Mouse (Mus musculus) kidney, adult 18-20 months (tissue): ENCODE measurements around the gene Map3k15.

ENCODE experiments used
- DNase-seq: peaks from one replicate; pipeline ENCODE4 v3.0.0; 2021

The Map3k15 gene

DNA sequence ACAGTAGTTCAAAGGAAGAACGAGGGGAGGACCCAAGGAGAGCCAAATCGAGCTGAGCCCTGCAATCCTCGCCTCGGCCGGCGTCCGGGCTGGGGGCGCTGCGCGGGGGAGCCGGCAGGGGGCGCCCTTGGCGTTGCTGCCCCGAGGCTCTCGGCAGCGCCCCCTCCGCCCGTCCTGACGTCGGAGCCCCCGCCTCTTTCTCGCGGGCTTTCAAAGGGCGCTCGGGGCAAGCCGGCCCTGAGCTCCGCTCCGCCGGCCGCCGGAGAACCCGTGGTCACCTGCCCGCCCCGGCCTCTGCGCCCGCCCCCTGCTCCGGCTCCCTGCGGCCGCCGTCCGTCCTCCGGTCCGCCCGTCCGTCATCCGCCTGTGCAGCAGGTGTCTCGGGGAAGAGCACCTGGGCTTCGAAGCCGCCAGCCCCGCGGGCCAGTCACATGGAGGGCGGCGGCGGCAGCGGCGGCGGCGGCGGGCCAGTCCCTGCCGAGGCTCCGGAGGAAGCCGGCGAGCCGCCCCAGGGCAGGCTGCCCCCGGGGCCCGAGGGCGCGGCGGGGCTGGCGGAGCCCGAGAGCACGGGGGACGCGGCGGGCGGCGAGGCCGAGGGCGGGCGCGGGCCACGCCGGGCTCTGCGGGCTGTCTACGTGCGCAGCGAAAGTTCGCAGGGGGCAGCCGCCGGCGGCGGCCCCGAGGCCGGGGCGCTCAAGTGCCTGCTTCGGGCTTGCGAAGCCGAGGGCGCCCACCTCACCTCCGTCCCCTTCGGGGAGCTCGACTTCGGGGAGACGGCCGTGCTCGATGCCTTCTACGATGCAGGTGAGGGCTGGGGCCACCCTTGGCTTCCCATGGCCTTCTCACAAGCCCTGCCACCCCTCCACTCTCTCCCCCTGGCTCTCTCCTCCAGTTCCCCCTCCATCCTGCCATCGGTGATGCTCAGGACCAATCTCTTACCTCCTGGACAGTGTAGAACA is at the start of gene Map3k15:
Map3k15 (plus strand) TSS at position 432 of the 959 bp plus-strand sequence.
- DNase-seq, result peak; percentile 76

DNA sequence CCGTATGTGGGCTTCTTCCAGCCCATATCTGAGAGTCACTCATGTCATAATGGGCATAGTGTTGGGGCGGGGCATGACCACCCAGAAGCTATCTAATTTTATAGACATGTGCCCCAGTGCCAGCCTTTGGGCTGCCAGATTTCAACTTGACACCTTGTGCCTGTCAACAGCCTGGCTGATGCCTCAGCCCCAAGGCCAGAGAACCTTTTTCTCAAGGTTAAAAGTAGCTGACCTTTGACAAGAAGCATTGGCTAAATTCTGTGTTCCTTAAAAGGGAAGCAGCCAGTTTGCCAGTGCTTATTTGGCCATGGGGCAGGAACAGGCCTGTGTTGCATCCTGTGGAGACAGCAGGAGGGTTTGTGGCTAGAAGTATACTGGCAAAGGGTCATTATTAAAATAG is 45.7 kb upstream of the Map3k15 start:
- DNase-seq, result no peak

DNA sequence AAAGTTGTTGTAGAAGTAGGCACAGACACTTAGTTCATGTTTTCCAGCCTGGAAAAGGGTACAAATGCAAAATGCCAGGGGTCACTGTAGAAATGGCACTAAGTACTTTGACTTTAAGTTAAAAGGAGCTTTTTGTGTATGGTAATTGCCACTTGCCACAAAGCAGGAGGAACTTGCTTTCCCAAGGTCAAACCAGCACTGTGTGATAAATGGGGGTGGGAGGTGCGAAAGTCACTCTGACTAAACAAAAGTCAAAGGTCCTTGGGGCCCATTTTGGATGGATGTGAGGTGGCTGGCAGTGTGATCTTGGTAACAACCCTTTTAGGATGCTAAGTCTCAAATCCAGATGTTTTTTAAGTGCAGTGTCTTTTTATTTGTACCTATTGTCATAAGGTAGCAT is 44.6 kb upstream of the Map3k15 start:
- no peak for DNase-seq

DNA sequence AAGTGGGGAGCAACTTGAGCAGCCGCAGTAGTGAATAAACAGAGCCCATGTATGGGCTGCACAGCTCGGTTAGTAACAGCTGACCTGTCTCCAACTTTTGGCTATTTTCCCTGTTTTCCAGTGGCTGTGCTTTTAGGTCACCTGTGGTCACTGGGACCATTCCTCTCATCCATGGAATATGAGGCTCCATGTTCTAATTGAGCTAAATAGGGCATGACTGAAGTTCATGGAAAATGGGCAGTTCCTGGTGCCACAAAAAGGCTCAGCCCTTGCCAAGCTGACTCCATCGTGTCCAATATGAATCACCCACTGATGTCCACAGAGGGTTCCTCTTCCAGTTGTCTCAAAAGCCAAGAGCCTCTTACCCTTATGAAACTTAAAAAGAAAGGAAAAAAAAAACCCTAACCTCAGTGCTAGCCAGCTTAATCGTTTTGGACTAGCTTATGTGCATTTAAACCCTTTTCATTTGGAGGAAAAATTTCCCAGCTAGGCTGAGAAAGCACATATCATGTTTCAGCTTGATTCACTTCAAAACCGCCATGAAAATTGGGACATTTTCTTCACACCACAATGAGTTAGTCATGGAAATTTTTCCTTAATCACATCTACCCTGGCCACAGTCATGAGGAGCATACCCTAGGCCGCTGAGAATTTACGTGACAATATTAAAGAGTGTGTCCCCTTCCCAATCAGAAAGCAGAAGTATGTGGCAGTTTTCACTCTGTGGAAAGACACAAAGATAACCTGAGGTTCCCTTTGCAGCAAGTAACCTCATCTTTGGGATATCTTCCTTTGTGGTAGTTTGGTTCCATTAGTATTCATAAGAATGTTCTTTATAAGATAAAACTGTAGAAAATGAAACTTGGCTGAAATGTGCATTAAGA is 34.4 kb upstream of the Map3k15 start:
- no peak for DNase-seq

DNA sequence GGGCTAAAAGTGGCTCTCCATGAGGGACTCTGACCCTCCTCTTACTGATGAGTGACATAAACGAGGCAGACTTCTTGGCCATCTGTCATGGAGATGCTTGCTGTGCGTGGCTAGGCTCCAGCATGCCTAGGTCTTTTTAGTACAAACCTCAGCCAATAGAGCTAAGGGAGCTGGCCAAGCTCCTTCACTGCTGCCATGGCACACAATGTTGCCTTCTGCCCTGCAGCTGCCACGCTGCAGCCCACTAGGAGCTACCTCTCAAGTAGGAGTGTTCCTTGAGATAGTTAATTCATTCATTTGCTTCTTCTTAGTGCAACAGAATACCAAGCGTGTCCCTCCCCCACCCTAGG is 33.8 kb upstream of the Map3k15 start:
- no peak for DNase-seq

DNA sequence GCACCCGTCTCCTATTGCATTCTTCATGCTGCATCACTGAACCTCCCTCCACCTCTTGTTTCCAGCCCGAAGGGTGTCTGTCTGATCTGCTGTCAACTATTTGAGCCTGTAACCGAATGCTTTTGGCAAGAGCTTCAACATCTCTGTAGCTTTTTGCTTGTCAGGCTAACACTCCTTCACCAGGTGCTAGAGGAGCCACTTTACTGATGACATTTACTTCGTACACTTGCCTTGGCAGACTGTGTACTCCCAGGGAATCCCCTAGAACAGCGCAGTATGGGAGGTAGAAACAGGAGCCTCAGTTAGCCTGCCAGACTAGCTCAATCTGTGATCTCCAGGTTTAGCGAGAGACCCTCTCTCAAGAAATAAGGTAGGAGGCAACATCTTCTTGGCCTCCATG is 32.8 kb upstream of the Map3k15 start:
- DNase-seq, result no peak

DNA sequence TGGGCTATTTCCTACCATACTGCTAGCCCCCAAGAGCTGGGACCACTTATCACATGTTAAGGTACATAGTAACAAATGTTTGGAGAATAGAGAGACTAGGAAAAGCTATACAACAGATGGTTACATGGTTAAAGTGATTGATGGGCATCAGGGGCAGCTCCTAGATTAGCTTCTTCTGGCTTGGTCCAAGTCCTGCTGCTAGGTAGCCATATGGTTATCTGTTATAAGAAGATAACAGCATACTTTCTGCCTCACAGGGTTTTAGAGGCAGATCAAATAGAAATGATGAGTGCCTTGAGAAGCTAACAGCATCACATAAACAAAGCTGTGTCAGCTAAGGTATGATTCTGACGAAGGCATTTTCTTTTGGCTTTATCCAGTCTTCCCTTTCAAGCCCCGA is 26.8 kb upstream of the Map3k15 start:
- DNase-seq, result no peak

DNA sequence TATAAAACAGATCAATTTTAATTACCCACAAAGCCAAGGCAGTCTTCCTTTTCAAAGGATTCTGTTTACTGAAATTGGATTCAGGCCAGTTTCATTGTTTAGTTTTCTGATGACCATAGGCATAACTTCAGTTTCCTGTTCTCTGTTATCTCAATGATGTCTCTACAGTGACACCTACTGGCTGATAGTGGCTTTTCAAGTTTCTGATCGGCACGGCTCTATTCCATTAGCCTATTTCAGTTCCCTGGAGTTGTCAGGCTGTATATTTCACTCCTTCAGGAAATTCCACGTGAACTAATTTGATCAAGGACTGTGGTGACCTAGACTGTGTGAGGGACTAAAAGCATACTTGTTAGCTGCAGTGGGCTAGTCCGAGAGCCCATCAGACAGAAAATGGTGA is 25.0 kb upstream of the Map3k15 start:
- DNase-seq, result peak; percentile 50

DNA sequence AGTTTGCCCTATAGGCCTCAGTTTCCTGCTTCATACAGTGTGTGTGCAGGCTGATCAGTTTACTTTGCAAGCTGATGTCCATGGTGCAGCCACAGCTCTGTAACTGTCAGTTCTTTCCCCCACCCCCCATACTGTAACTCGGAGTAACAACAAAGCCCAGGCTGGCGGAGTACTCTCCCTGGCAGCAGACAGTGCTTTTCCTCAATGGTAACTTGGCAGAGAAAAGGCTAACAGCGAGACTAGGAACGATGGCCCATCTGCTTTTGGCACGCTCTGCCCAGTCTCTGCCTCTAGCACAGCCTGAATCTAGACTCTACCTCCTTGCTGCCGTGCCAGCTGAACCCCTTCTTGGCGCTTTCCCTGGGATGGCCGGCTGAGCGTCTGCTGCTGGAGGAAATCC is 24.3 kb upstream of the Map3k15 start:
- DNase-seq, result no peak

DNA sequence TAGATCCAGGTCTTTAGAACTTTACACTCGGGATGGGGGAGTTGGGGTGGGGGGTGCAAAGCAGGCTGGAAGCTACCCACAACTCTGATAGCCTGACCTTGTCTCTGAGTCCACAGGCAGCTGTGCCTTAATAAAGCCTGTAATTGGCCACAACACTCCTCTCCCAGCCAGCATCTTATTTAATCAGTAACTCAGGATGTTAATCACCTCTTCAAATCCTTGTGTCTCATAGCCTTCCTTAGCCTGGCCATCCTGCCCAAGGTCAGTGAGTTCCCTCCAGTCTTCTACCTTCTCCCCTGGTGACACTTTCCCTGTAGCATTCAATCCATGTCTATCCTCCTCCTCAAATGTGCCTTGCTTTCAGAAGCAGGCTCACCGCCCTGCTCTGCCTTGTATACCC is 19.2 kb upstream of the Map3k15 start:
- DNase-seq, result no peak

DNA sequence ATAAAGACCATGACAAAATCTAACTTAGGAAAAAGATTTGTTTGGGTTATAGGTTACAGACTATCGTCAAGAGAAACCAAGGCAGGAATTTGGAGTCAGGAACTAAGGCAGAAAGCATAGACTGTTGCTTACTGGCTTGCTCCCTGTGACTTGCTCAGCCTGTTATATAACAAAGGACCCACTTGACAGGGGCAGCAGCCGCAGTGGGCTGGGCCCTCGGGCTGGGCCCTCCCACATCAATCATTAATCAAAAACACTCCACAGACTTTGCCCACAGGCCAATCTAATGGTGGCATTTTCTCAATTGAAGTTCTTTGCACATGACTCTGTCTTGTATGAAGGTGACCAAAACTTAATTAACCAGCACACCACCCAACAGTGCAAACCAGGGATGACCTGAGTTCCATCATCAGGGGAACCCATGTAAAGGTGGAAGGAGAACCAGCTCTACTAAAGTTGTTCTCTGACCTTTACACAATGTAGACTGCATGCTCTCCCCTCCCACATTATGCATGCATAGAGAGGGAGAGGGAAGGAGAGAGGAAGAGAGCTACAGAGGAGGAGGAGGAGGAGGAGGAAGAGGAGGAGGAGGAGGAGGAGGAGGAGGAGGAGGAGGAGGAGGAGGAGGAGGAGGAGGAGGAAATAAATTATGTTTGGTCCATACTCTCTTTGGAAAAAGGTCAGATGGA is 17.0 kb upstream of the Map3k15 start:
- DNase-seq, result peak; percentile 26

DNA sequence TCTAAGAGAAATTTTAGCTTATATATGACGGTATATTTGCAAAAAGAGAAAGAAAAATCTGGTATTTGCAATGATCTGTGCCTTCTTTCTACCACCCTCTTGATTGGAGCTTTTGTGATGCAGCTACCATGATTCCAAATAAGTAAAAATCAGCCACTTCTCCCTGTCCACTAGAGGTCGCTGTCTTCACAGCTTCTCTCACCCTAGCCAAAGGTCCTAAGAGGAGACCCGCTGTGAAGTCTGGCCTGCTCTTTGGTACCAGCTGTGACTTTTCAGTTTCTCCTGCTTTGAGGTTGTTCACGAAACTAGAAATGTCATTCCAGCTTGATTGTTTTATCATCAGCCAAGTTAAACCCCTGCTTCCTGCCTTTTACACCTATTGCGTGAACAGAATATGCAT is 14.5 kb upstream of the Map3k15 start:
- peak; percentile 9 for DNase-seq

DNA sequence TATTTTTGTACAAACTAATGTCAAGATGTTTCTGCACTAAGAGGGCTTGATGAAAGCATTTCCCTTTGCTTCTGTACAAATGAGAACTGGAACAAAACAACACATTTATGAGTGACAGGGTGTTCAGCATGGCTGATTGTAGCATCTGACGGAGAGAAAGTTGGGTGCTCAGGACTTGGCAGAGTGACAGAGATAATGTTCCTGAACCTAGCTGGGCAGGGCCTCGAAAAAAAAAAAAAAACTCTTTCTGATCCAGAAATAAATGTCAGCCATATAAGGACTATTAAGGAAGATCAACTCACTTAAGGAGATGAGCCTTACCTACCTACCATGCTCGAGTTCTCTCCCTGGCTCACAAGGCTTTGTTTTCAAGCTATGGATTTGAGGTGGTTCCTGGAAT is 12.0 kb upstream of the Map3k15 start:
- DNase-seq, result no peak

DNA sequence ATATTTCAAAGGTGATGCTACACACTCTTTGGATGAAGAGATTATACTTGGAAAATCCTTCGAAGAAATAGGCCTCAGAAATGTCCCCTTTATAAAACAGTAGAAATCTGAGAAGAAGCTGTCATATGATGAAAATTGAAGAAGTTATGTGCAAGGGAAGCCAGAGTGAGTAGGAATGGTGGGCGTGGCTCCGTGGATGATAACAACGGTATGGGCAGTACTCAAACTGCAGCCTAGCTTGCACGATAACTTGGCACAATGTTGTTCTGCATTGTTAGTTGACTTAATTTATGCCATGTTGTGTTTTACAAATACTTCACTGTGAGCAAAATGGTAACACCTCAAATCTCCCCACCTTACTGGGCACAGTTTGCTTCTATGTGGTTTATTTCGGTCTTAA is 7.6 kb downstream of the Map3k15 start:
- DNase-seq, result no peak

DNA sequence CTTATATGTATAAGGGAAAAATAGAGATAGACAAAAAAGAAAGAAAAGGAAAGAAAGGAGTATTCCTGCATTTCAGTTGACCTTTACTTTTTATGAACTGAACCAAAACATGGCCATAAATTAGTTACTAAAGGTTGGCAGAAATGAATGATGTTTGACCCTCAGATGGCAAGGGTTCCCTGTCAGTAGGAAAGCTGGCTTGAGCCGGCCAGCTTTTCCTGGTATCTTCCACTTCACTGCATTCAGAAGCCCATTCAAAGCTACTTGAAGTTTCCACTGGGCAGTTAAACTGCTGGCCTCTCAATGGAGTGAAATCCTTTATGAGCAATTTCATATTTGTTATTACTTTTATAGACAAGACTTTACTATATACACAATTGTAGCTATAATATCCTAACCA is 65.1 kb downstream of the Map3k15 start:
- peak; percentile 7 for DNase-seq

DNA sequence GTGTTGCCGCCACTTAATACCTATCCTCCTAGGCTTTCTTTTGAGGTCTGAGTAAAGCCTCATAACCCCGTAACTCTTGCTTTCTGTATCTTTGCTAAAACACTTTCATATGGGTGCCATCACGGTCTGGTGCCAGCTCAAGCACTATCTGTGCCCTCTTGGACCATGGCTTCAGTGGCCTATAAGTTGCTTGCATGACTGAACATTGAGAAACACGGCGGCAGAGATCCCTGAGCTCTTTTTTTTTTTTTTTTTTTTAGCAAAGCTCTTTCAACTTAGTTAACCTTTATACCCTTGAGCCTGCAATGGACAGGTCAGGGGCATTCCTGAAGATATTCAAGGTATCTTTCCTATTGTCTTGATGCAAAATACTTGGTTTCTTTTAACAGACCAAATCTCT is 66.4 kb downstream of the Map3k15 start:
- peak; percentile 21 for DNase-seq

DNA sequence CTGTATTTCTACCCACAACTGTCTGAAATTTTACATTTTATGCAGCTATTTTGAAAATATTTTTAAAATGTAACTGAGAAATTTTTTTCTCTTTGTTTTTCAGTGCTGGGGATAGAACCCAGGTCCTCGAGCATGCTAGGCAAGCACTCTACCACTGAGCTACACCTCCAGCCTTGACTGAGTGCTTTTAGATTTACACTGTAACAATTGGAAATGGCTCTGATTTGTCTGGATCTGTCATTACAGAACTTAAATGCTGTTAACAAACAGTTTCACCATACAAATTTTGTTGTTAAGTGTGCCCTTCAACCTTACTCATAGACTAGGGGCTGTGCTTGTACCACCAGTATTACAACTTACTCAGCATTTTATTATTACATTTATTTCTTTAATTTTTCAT is 103.7 kb downstream of the Map3k15 start:
- no peak for DNase-seq

DNA sequence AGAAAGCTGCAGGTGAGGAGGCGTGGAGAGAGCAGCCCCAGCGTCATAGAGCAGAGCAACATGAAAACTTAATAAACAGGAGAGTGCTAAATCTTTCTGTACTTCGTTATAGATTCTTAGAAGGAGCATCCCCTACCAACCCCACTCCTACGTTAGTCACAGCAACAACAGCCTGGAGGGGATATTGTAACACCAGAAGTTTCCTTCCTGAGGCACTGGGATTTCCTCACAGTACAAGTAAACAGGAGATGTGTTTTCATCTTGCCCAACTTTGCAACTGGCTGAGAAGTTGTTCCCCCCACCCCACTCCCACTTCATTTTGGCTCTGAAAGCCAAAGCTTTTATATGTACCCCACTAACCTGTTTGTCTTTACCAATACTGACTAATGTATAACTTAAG is 119.6 kb downstream of the Map3k15 start:
- DNase-seq, result no peak

DNA sequence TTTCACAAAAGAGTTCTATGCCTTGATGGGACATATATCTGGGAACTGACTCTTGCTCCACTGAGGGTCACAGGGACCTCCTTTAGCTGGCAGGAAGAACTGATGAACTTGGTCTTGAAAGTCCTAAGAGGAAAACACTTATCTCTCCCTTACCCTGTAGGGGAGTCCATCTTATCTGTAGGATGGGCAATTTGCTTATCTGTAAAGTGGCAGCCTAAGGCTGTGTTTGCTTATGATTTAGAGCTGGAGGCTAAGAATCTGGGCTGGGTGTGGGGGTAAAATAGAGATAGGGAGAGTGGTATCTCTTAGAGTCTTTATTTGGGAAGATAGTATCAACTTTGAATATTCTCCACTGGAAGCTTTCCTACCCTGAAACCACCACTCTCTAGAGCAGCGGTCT is 125.5 kb downstream of the Map3k15 start:
- DNase-seq, result no peak

DNA sequence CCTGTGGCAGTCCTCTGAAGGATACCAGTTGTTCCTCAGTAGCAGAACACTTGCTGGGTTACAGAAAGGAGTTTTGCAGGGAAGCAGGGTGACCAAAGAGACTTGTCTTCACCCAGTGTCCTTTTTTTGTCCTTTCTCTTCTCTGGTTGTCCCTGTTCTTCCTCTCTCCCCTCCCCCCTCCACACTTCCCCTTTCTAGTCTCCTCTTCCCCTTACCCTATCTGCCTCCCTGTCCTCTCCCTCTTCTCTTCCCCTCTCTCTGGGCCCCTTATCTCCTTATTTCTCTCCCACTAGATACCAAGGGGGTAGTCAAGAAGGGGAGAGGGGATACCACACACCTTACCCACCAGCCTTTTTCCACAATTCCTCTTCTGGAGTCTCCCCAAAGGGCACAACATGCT is 127.8 kb downstream of the Map3k15 start:
- DNase-seq, result no peak

DNA sequence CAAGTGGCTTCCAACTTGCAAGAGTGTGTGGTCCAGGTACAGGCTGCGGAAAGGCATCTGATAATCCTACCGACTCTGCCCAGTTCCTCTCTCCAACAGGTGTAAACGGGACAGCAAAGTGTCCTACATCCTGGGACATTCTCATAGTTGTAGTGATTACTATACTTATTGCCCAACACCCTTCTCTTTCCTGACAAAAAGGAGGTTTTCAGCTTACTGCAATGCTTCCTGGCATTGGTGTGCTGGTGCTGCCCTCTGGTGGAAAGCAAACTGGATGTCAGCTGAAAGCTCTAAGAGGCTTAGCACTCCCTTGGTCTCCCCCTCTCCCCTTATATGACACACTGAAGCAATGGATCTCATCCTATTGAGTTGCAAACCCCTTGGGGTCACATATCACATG is 128.4 kb downstream of the Map3k15 start:
- peak; percentile 54 for DNase-seq

DNA sequence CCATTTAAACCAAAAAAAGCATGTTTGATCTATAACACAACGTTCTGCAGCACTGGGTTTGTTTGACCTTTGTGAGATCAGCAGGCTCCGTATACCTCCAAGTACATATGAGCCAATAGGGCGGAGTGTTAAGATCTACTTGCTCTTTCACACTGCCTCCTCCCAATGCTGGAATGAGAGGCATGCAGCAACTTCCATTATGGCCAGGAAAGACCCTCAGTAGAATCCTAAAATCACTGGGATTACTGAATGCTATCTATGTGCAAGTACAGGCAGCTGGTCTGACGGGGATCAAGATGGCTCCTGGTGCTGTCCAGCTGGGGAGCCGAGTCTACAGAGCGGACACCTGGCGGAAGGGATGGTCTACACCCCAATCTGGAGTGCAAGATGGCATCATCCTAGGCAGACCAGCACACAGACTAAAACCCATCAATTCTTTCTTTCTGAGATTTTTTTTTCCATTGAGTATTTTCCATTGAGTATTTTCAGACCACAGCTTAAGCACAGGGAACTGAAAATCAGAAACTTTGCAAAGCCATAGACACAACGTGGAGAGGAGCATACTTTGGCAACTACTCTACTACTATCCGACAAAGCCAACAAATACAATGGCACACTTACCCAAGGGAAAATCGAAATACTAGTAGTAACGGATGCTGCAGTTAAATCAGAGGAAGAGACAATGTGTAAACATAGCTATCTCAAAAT is 146.1 kb downstream of the Map3k15 start:
- no peak for DNase-seq

DNA sequence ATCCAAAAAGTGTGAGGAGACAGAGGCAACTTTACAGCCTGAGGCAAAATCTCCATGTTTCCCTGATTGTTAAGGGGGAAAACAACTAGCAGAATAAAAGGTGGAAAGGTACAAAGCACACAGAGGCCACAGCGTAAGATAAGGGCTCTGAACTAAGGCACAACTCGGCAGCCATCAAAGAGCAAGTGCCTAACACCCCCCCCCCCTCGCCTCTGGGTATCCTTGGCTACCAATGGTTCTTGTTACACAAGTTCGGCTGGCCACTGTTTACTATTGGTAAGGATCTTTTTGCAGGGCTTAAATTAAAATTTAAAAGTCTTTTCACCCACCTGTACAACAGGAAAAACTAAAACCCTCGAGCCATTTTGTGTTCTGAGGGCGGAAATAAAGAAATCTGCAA is 147.5 kb downstream of the Map3k15 start:
- DNase-seq, result no peak
